Mouse (Mus musculus) stomach, postnatal 0 days (tissue): ENCODE measurements at regions not wholly inside any gene's neighbourhood (a gene's known extent, or its start where the extent isn't known, plus 50 kb on each side); places are given as distances from the start of the nearest gene placed in this dataset.

Source experiments
- ATAC-seq: fragments of 200-750 bp; cut with Nextera tagmentation; 2 replicates; pipeline ENCODE4 v1.8.0; 2017; ENCODE audit not compliant: low FRiP score, low TSS enrichment
- DNase-seq: peaks from one replicate; pipeline ENCODE4 v3.0.0-alpha.2; 2016; ENCODE audit warnings: low spot score
- H3K27ac ChIP-seq: fragments of 300-500 bp; sonication (generic); replicated peaks from 2 replicates; pipeline ENCODE4 v1.5.1; 2014; ENCODE audit warnings: mild to moderate bottlenecking, control low read depth
- H3K27me3 ChIP-seq: fragments of 300-500 bp; sonication (generic); 2 replicates; pipeline ENCODE4 v1.6.1; 2014; ENCODE audit warnings: low read length; ENCODE audit not compliant: control insufficient read depth, insufficient read depth
- H3K36me3 ChIP-seq: fragments of 300-500 bp; sonication (generic); 2 replicates; pipeline ENCODE4 v1.6.1; 2014; ENCODE audit warnings: low read length, mixed read lengths; ENCODE audit not compliant: control insufficient read depth, insufficient read depth
- H3K4me1 ChIP-seq: fragments of 300-500 bp; sonication (generic); replicated peaks from 2 replicates; pipeline ENCODE4 v1.6.1; 2014; ENCODE audit warnings: antibody characterized with exemption; ENCODE audit not compliant: control insufficient read depth, insufficient read depth
- H3K4me2 ChIP-seq: fragments of 300-500 bp; sonication (generic); replicated peaks from 2 replicates; pipeline ENCODE4 v1.6.1; 2014; ENCODE audit warnings: low read depth, mild to moderate bottlenecking, control low read depth, moderate library complexity
- H3K4me3 ChIP-seq: fragments of 300-500 bp; sonication (generic); 2 replicates; pipeline ENCODE4 v1.5.1; 2014; ENCODE audit warnings: low read depth, low read length, control low read depth
- H3K9ac ChIP-seq: fragments of 300-500 bp; sonication (generic); 2 replicates; pipeline ENCODE4 v1.6.1; 2014; ENCODE audit warnings: mild to moderate bottlenecking, low read length, control low read depth, mixed read lengths
- H3K9me3 ChIP-seq: fragments of 300-500 bp; sonication (generic); 2 replicates; pipeline ENCODE4 v1.6.1; 2016; ENCODE audit warnings: low read length; ENCODE audit not compliant: control insufficient read depth
- CTCF ChIP-seq: IDR thresholded peaks from 2 replicates; pipeline ENCODE4 v1.5.1; 2016; ENCODE audit warnings: antibody characterized with exemption, low read depth, mild to moderate bottlenecking, moderate library complexity
- EP300 ChIP-seq: optimal IDR thresholded peaks from 2 replicates; pipeline ENCODE3; 2016; ENCODE audit warnings: antibody characterized with exemption
- WGBS: fragments of 180-500 bp; shearing (Covaris S2); extraction: QIAGEN DNeasy Blood & Tissue Kit; methylation state at CpG from one replicate; pipeline ENCODE4 v1.1.7; 2014; 5-methylcytosine and 5-hydroxymethylcytosine counted together

DNA sequence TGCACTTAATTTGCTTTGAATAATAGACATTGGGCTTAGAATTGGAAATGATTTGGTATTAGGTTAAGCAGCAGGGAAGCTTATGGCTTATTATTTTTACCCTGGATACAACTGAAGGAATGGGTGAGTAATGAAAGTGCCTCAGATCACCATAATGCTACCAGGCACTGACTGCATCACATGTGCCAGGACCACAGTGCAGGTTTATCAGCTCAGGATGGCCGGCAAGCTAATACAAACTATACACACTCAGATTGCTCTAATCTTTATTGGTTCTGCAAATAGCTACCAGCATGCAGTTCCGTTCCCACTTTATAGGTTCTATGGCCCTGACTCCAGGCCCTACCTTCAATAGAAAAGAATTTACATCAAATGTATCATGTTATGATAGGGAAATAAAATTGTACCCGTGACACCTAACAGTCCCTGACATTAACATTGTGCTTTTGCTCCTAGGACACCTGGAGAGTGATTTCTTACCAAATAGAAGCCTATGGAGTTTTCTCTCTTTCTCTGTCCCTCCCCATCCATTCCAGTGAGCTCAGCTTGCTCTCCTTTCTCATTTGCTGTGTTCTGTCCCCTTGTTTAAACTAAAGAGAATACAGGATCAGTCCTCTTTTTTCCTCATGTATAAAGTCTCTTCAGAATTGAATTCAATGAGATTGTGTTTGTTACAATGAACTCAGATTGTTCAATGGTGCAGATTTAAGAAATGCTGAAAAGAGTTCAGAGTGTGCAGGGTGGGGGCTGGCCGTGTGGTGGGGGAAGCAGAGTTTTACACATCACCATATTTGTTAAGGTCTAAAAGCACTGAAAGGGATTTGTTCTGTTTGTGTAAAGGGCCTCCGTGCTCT lies 121.3 kb upstream of the BC052040 start:
- Histone ChIP-seq H3K27me3 (no peaks in the 10 kb centered on the region), H3K4me1 (no peaks in the 10 kb centered on the region), H3K4me2 (no peak overlapping the region), H3K27ac (no peak overlapping the region), H3K9ac (no peak overlapping the region), H3K36me3 (no peaks in the 10 kb centered on the region), H3K9me3 (no peaks in the 10 kb centered on the region), H3K4me3 (no peak overlapping the region)
- 32% methylated on average over 5 of the region's 5 CpGs for WGBS
- ATAC-seq, result no peak; the same call in 1 of the 2 replicates
- TF ChIP-seq CTCF (no peak), EP300 (no peak)
- DNase-seq, result no peak

GRCm38 (mm10) chr2:115460882-115461151 lies 120.7 kb upstream of the BC052040 start:
- Histone ChIP-seq H3K36me3 (no peaks in the 10 kb centered on the region), H3K4me3 (no peak overlapping the region), H3K9me3 (no peaks in the 10 kb centered on the region), H3K27ac (no peak overlapping the region), H3K9ac (no peak overlapping the region), H3K27me3 (no peaks in the 10 kb centered on the region), H3K4me2 (no peak overlapping the region), H3K4me1 (no peaks in the 10 kb centered on the region)
- TF ChIP-seq EP300 (no peak), CTCF (no peak)
- WGBS, result 34% methylated on average over 1 of the region's 1 CpGs
- ATAC-seq (no peak; the same call in 1 of the 2 replicates), DNase-seq (no peak)

GRCm38 (mm10) chr2:115466170-115466569 lies 115.3 kb upstream of the BC052040 start:
- Histone ChIP-seq H3K4me2 (no peak overlapping the region), H3K9ac (no peak overlapping the region), H3K9me3 (no peaks in the 10 kb centered on the region), H3K4me3 (no peak overlapping the region), H3K27me3 (no peaks in the 10 kb centered on the region), H3K36me3 (no peaks in the 10 kb centered on the region), H3K4me1 (0 out of 2 replicates have a peak, but pooled peaks cover 4% of the 10 kb centered on the region), H3K27ac (no peak overlapping the region)
- no peak for ATAC-seq
- 72% methylated on average over 4 of the region's 4 CpGs for WGBS
- DNase-seq, result no peak
- no peak for TF ChIP-seq CTCF
- TF ChIP-seq EP300, result no peak

- DNase-seq (no peak), ATAC-seq (no peak; the same call in 1 of the 2 replicates)
- peak overlapping the region; percentile 30; the same call in 1 of the 2 replicates for H3K27ac ChIP-seq
Measured at GRCm38 (mm10) chr2:115467107-115467745, 114.3 kb upstream of the BC052040 start.

GRCm38 (mm10) chr2:115467936-115468335 lies 113.6 kb upstream of the BC052040 start:
- no peak overlapping the region for H3K4me2 ChIP-seq
- 56% methylated on average over 6 of the region's 6 CpGs for WGBS
- TF ChIP-seq EP300 (no peak), CTCF (no peak)
- H3K4me1 ChIP-seq, result 0 out of 2 replicates have a peak, but pooled peaks cover 4% of the 10 kb centered on the region
- H3K27me3 ChIP-seq, result no peaks in the 10 kb centered on the region
- H3K9me3 ChIP-seq, result no peaks in the 10 kb centered on the region
- no peaks in the 10 kb centered on the region for H3K36me3 ChIP-seq
- H3K27ac ChIP-seq, result peak overlapping the region; percentile 30
- ATAC-seq, result no peak
- no peak for DNase-seq
- H3K9ac ChIP-seq, result no peak overlapping the region
- no peak overlapping the region for H3K4me3 ChIP-seq

More at GRCm38 (mm10) chr2:115467107-115467745, 114.3 kb upstream of the BC052040 start:
- no peaks in the 10 kb centered on the region for H3K36me3 ChIP-seq
- no peak overlapping the region for H3K4me2 ChIP-seq
- TF ChIP-seq EP300 (no peak), CTCF (no peak)
- WGBS, result 71% methylated on average over 11 of the region's 11 CpGs
- 0 out of 2 replicates have a peak, but pooled peaks cover 4% of the 10 kb centered on the region for H3K4me1 ChIP-seq
- no peaks in the 10 kb centered on the region for H3K27me3 ChIP-seq
- H3K4me3 ChIP-seq, result no peak overlapping the region
- no peaks in the 10 kb centered on the region for H3K9me3 ChIP-seq
- H3K9ac ChIP-seq, result no peak overlapping the region

- 0 out of 2 replicates have a peak, but pooled peaks cover 4% of the 10 kb centered on the region for H3K4me1 ChIP-seq
- H3K4me3 ChIP-seq, result no peak overlapping the region
- H3K9me3 ChIP-seq, result no peaks in the 10 kb centered on the region
- WGBS, result 48% methylated on average over 7 of the region's 7 CpGs
- 0 out of 2 replicates have a peak overlapping the region, but pooled peaks have one; percentile 0 for H3K4me2 ChIP-seq
- no peak overlapping the region for H3K27ac ChIP-seq
- ATAC-seq (no peak), DNase-seq (no peak)
- H3K9ac ChIP-seq, result no peak overlapping the region
- no peaks in the 10 kb centered on the region for H3K27me3 ChIP-seq
- H3K36me3 ChIP-seq, result no peaks in the 10 kb centered on the region
- no peak for TF ChIP-seq CTCF
- no peak for TF ChIP-seq EP300
Measured at GRCm38 (mm10) chr2:115468471-115468909, 113.0 kb upstream of the BC052040 start.
